In genomic region chr2:181039356-181039680, GRCm38 (mm10) we compare ENCODE assay signal across 9 mouse cellular contexts. TPM values are rescaled to one million over a fixed set of nuclear protein-coding genes. Genes with fewer than 3 reads are reported as not detected.
DNase-seq lines count a peak whose midpoint lies in the region; ATAC-seq and TF ChIP-seq lines count a peak whose summit lies in the region.
"Had no signal": no experiment of that assay in that cellular context is flagged by ENCODE, and none has a peak within 500 bp of the region (broad histone marks: within the 10 kb centered on the region; RNA-seq: fewer than 3 reads in every experiment).

No protein-coding gene starts in this region.

- H3K27ac ChIP-seq in heart, embryonic 15.5 days = no peak overlapping the region
- H3K27ac ChIP-seq in cortical plate, adult 2 months (ENCODE audit: insufficient read depth, low read length) = peak overlapping the region; percentile 2; the same call in 1 of the 2 replicates
- H3K27ac ChIP-seq in hindbrain, embryonic 14.5 days = no peak overlapping the region
- peak overlapping the region; percentile 58 for H3K27ac ChIP-seq in midbrain, embryonic 12.5 days (replicated peaks)

- no peak for ATAC-seq in heart, embryonic 15.5 days (replicated peaks; ENCODE audit: insufficient number of reproducible peaks, insufficient read depth, low FRiP score, low read depth)
- no peak for ATAC-seq in hindbrain, embryonic 14.5 days (ENCODE audit: low FRiP score)
- ATAC-seq in midbrain, embryonic 12.5 days (ENCODE audit: low FRiP score, low read depth) = peak; percentile 9; the same call in 1 of the 2 replicates
- ATAC-seq in megakaryocyte, adult 5-6 weeks (ENCODE audit: poor library complexity, severe bottlenecking) = no peak

- 1% methylated on average over 16 of the region's 16 CpGs for WGBS in heart, embryonic 15.5 days
- WGBS in hindbrain, embryonic 14.5 days = under 1% methylated on average over 15 of the region's 16 CpGs
- WGBS in midbrain, embryonic 12.5 days = under 1% methylated on average over 16 of the region's 16 CpGs

- H3K4me3 ChIP-seq in heart, embryonic 15.5 days = peak overlapping the region; percentile 51
- peak overlapping the region; percentile 64 for H3K4me3 ChIP-seq in cortical plate, adult 2 months (ENCODE audit: insufficient read depth, low read length)
- H3K4me3 ChIP-seq in hindbrain, embryonic 14.5 days (replicated peaks; ENCODE audit: low read length) = peak overlapping the region; percentile 72
- H3K4me3 ChIP-seq in midbrain, embryonic 12.5 days = peak overlapping the region; percentile 73

- no peak for TF ChIP-seq POLR2A in cortical plate, adult 2 months (IDR thresholded peaks at IDR 0.05; ENCODE audit: extremely low read depth, insufficient read depth, low read length)

- TF ChIP-seq CTCF in cortical plate, adult 2 months (IDR thresholded peaks at IDR 0.05; ENCODE audit: extremely low read depth, insufficient read depth, low read length) = no peak

- H3K4me2 ChIP-seq in heart, embryonic 15.5 days = peak overlapping the region; percentile 90
- peak overlapping the region; percentile 59 for H3K4me2 ChIP-seq in hindbrain, embryonic 14.5 days (replicated peaks)
- peak overlapping the region; percentile 80 for H3K4me2 ChIP-seq in midbrain, embryonic 12.5 days (replicated peaks)

- H3K4me1 ChIP-seq in heart, embryonic 15.5 days (replicated peaks) = peaks cover 12% of the 10 kb centered on the region
- H3K4me1 ChIP-seq in cortical plate, adult 2 months (ENCODE audit: control insufficient read depth, insufficient read depth, low read length) = no peaks in the 10 kb centered on the region
- H3K4me1 ChIP-seq in hindbrain, embryonic 14.5 days (replicated peaks; ENCODE audit: control insufficient read depth, insufficient read depth, low read length) = peaks cover 38% of the 10 kb centered on the region
- H3K4me1 ChIP-seq in midbrain, embryonic 12.5 days = peaks cover 52% of the 10 kb centered on the region

- no peak for DNase-seq in heart, adult 11 months
- no peak for DNase-seq in hindbrain, embryonic 14.5 days (ENCODE audit: low spot score)
- DNase-seq in adrenal gland, adult (ENCODE audit: inconsistent age in 2 of 2, low spot score in 1 of 2) = no peak
- DNase-seq in adipocyte (ENCODE audit: low spot score) = no peak

- no peaks in the 10 kb centered on the region for H3K9me3 ChIP-seq in heart, embryonic 15.5 days (replicated peaks)
- no peaks in the 10 kb centered on the region for H3K9me3 ChIP-seq in hindbrain, embryonic 14.5 days (ENCODE audit: control insufficient read depth, low read length)
- H3K9me3 ChIP-seq in midbrain, embryonic 12.5 days = no peaks in the 10 kb centered on the region

- H3K27me3 ChIP-seq in heart, embryonic 15.5 days = peaks cover 93% of the 10 kb centered on the region
- no peaks in the 10 kb centered on the region for H3K27me3 ChIP-seq in hindbrain, embryonic 14.5 days (ENCODE audit: control insufficient read depth, insufficient read depth, low read length)
- peaks cover 42% of the 10 kb centered on the region for H3K27me3 ChIP-seq in midbrain, embryonic 12.5 days

- no peaks in the 10 kb centered on the region for H3K36me3 ChIP-seq in heart, embryonic 15.5 days
- peaks cover 8% of the 10 kb centered on the region; the same call in 1 of the 2 replicates for H3K36me3 ChIP-seq in hindbrain, embryonic 14.5 days (replicated peaks; ENCODE audit: control insufficient read depth, insufficient read depth)
- H3K36me3 ChIP-seq in midbrain, embryonic 12.5 days = no peaks in the 10 kb centered on the region

- peak overlapping the region; percentile 33; the same call in 1 of the 2 replicates for H3K9ac ChIP-seq in heart, embryonic 15.5 days
- H3K9ac ChIP-seq in hindbrain, embryonic 14.5 days = peak overlapping the region; percentile 81
- H3K9ac ChIP-seq in midbrain, embryonic 12.5 days (replicated peaks) = peak overlapping the region; percentile 84

RNA-seq across cellular contexts. Expression of gene Chrna4, which starts 4.0 kb away (rescaled TPM):
- 0.28 and 0.75 TPM in 2 replicates for polyA plus RNA-seq in heart, embryonic 15.5 days (2015; fragmentation: Nextera tagmentation; extraction: Ambion mirVana)
- polyA plus RNA-seq in cortical plate, adult 2 months (2012; rRNA removed) = 17.6 and 17.7 TPM in 2 replicates
- 50.6 and 59.1 TPM in 2 replicates for polyA plus RNA-seq in hindbrain, embryonic 14.5 days (2014; fragmentation: Nextera tagmentation; extraction: Ambion mirVana)
- polyA plus RNA-seq in midbrain, embryonic 12.5 days (2016; fragmentation: Nextera tagmentation; extraction: Ambion mirVana) = 43.2 and 44.3 TPM in 2 replicates
- not detected in 2 replicates for total RNA-seq in megakaryocyte, adult 5-6 weeks (2015)
- total RNA-seq in megakaryocyte, adult 5-6 weeks (2017) = not detected in 2 replicates
- total RNA-seq: heart, adult 8-10 months had no signal

RNA-seq across cellular contexts. Expression of gene Col20a1, which starts 53.0 kb away (rescaled TPM):
- polyA plus RNA-seq in heart, embryonic 15.5 days (2015; fragmentation: Nextera tagmentation; extraction: Ambion mirVana) = 0.04 and 0.43 TPM in 2 replicates
- 2.8 and 3.1 TPM in 2 replicates for polyA plus RNA-seq in cortical plate, adult 2 months (2012; rRNA removed)
- 0.33 and 0.74 TPM in 2 replicates for polyA plus RNA-seq in hindbrain, embryonic 14.5 days (2014; fragmentation: Nextera tagmentation; extraction: Ambion mirVana)
- polyA plus RNA-seq in midbrain, embryonic 12.5 days (2016; fragmentation: Nextera tagmentation; extraction: Ambion mirVana) = 0.18 and 0.22 TPM in 2 replicates
- total RNA-seq in megakaryocyte, adult 5-6 weeks (2015) = 0.11 and 0.23 TPM in 2 replicates
- total RNA-seq in megakaryocyte, adult 5-6 weeks (2017) = 0.18 and 0.28 TPM in 2 replicates

Comparison
In these comparisons a context has a peak if more than half of its experiments do, and no peak if none do; other contexts are left out.
1. H3K27ac ChIP-seq: peak in cortical plate, adult 2 months (single experiment) and midbrain, embryonic 12.5 days (single experiment); none in heart, embryonic 15.5 days (single experiment) and hindbrain, embryonic 14.5 days (single experiment).
2. H3K9ac ChIP-seq: peak in every context shown above with its lines; median percentile 84 in midbrain, embryonic 12.5 days; 81 in hindbrain, embryonic 14.5 days; 33 in heart, embryonic 15.5 days.
3. RNA of gene Chrna4, which starts 4.0 kb away (polyA plus RNA-seq): 50.6 to 59.1 TPM in hindbrain, embryonic 14.5 days, 43.2 to 44.3 TPM in midbrain, embryonic 12.5 days and 17.6 to 17.7 TPM in cortical plate, adult 2 months; 0.28 to 0.75 TPM in heart, embryonic 15.5 days; every median in the first group is over 10 times any median in the second.
4. Peak in every context shown above with its lines, with median percentiles within 50 percentile points of each other: H3K4me2 ChIP-seq and H3K4me3 ChIP-seq.